Mouse (Mus musculus) cerebellum, adult 2 months (tissue): ENCODE results near the gene Gm21992. TPM values are rescaled to one million over a fixed set of nuclear protein-coding genes. Genes with fewer than 3 reads are reported as not detected.

Source experiments
- DNase-seq, 2 experiments: peaks; one replicate each; pipeline ENCODE4 v3.0.0; 2021
- H3K27ac ChIP-seq: fragments of 200-500 bp; 2 replicates; pipeline ENCODE4 v1.5.1; 2012; ENCODE audit warnings: low read length, control low read depth, inconsistent platforms; ENCODE audit not compliant: insufficient read depth
- H3K27me3 ChIP-seq: fragments of 200-500 bp; 2 replicates; pipeline ENCODE4 v1.6.1; 2012; ENCODE audit warnings: inconsistent platforms, mild to moderate bottlenecking, low read length, moderate library complexity; ENCODE audit not compliant: control insufficient read depth, insufficient read depth
- H3K4me1 ChIP-seq: fragments of 200-500 bp; 2 replicates; pipeline ENCODE4 v1.6.1; 2011; ENCODE audit warnings: low read length; ENCODE audit not compliant: control insufficient read depth, insufficient read depth
- H3K4me3 ChIP-seq: fragments of 200-500 bp; replicated peaks from 2 replicates; pipeline ENCODE3; 2011; ENCODE audit warnings: mild to moderate bottlenecking, low read depth, low read length, control low read depth; ENCODE audit not compliant: insufficient read depth
- CTCF ChIP-seq: fragments of 200-500 bp; IDR thresholded peaks from 2 replicates; pipeline ENCODE4 v1.5.1; 2011; ENCODE audit warnings: low read depth, mild to moderate bottlenecking, control low read depth, low read length, moderate library complexity, borderline replicate concordance; ENCODE audit not compliant: insufficient read depth
- POLR2A ChIP-seq: fragments of 200-500 bp; IDR thresholded peaks from 2 replicates; pipeline ENCODE4 v1.6.1; 2011; ENCODE audit warnings: low read length, control low read depth, borderline replicate concordance; ENCODE audit not compliant: insufficient read depth
- WGBS: fragments of 180-500 bp; shearing (Covaris S2); methylation state at CpG from one replicate; pipeline ENCODE4 v1.1.7; 2018; 5-methylcytosine and 5-hydroxymethylcytosine counted together
- polyA plus RNA-seq: library from polyadenylated mRNA; depleted of rRNA; stranded (reverse); fragments of >200 nt; gene quantifications from 2 replicates; pipeline ENCODE4 v1.2.3, GENCODE M21; 2012

Gm21992 gene
- polyA plus RNA-seq, 1 experiment, result 17.9 TPM

GRCm38 (mm10) chr19:4713886-4714285 is 97.5 kb downstream of the Gm21992 start:
- no peak for DNase-seq
- TF ChIP-seq POLR2A (no peak), CTCF (no peak)
- Histone ChIP-seq H3K27ac (no peak overlapping the region), H3K4me1 (peaks cover 21% of the 10 kb centered on the region), H3K4me3 (peak overlapping the region; percentile 99), H3K27me3 (no peaks in the 10 kb centered on the region)
- WGBS, result 40% methylated on average over 3 of the region's 3 CpGs

GRCm38 (mm10) chr19:4712781-4713526 is 98.5 kb downstream of the Gm21992 start:
- Histone ChIP-seq H3K27me3 (no peaks in the 10 kb centered on the region), H3K4me1 (peaks cover 15% of the 10 kb centered on the region), H3K27ac (peak overlapping the region; percentile 94), H3K4me3 (peak overlapping the region; percentile 99)
- 8% methylated on average over 13 of the region's 13 CpGs for WGBS
- no peak; the same call in 1 of the 2 replicates for TF ChIP-seq POLR2A
- TF ChIP-seq CTCF, result no peak
- peak in 1 of 2 experiments; percentile 55 for DNase-seq

GRCm38 (mm10) chr19:4712156-4712780 is 99.1 kb downstream of the Gm21992 start:
- Histone ChIP-seq H3K4me3 (peak overlapping the region; percentile 99), H3K4me1 (peaks cover 15% of the 10 kb centered on the region), H3K27ac (peak overlapping the region; percentile 94), H3K27me3 (no peaks in the 10 kb centered on the region)
- DNase-seq, result peak; percentile 55 to 74
- under 1% methylated on average over 58 of the region's 60 CpGs for WGBS
- TF ChIP-seq CTCF (no peak), POLR2A (no peak)

- H3K27me3 ChIP-seq, result no peaks in the 10 kb centered on the region
- WGBS, result 2% methylated on average over 43 of the region's 65 CpGs
- DNase-seq, result peak in 1 of 2 experiments; percentile 71
- H3K4me1 ChIP-seq, result peaks cover 15% of the 10 kb centered on the region
- peak overlapping the region; percentile 99 for H3K4me3 ChIP-seq
- H3K27ac ChIP-seq, result peak overlapping the region; percentile 98
- TF ChIP-seq CTCF (no peak), POLR2A (no peak; the same call in 1 of the 2 replicates)
Observed at GRCm38 (mm10) chr19:4711601-4712155, 99.7 kb downstream of the Gm21992 start.

- TF ChIP-seq CTCF, result no peak
- TF ChIP-seq POLR2A, result peak; percentile 11; the same call in 1 of the 2 replicates
- peak within 1 kb of the TSS; percentile 98 for H3K27ac ChIP-seq
- WGBS, result 5% methylated on average over 13 of the region's 13 CpGs
- H3K4me1 ChIP-seq, result peaks cover 15% of the 10 kb centered on the region
- peak in 1 of 2 experiments; percentile 82 for DNase-seq
- peak within 1 kb of the TSS; percentile 99 for H3K4me3 ChIP-seq
- H3K27me3 ChIP-seq, result no peaks in the 10 kb centered on the region
Observed at GRCm38 (mm10) chr19:4711098-4711600, 100.3 kb downstream of the Gm21992 start, which contains the start of gene Sptbn2. Gene Sptbn2, plus strand, starts transcription at chr19:4711167.

- DNase-seq, result no peak
- no peak overlapping the region for H3K4me3 ChIP-seq
- no peaks in the 10 kb centered on the region for H3K27me3 ChIP-seq
- 89% methylated on average over 10 of the region's 10 CpGs for WGBS
- TF ChIP-seq POLR2A (no peak), CTCF (no peak)
- H3K4me1 ChIP-seq, result peaks cover 3% of the 10 kb centered on the region
- H3K27ac ChIP-seq, result no peak overlapping the region
Observed at GRCm38 (mm10) chr19:4708765-4709164, 102.6 kb downstream of the Gm21992 start.

- WGBS, result 38% methylated on average over 7 of the region's 7 CpGs
- Histone ChIP-seq H3K27me3 (no peaks in the 10 kb centered on the region), H3K27ac (no peak overlapping the region), H3K4me3 (no peak overlapping the region), H3K4me1 (peaks cover 26% of the 10 kb centered on the region)
- DNase-seq, result no peak
- TF ChIP-seq POLR2A (no peak), CTCF (no peak)
Observed at GRCm38 (mm10) chr19:4701221-4701620, 110.2 kb downstream of the Gm21992 start.

GRCm38 (mm10) chr19:4700656-4701055 is 110.8 kb downstream of the Gm21992 start:
- Histone ChIP-seq H3K27ac (no peak overlapping the region), H3K27me3 (no peaks in the 10 kb centered on the region), H3K4me3 (no peak overlapping the region), H3K4me1 (peaks cover 26% of the 10 kb centered on the region)
- TF ChIP-seq CTCF (no peak), POLR2A (no peak)
- 85% methylated on average over 8 of the region's 8 CpGs for WGBS
- no peak for DNase-seq
